Mouse (Mus musculus) ES-E14 (cell line): ENCODE measurements around the gene Rasal1. TPM values are rescaled to one million over a fixed set of nuclear protein-coding genes. Genes with fewer than 3 reads are reported as not detected.

ENCODE experiments used
- DNase-seq: peaks from one replicate; pipeline ENCODE4 v3.0.0-alpha.2; 2013; ENCODE audit warnings: low read depth, low spot score
- H3K27ac ChIP-seq: 2 replicates; pipeline ENCODE4 v1.5.1; 2012; ENCODE audit warnings: low read depth, mild to moderate bottlenecking, low read length, moderate library complexity, mixed read lengths; ENCODE audit not compliant: poor library complexity, insufficient read depth, severe bottlenecking
- H3K36me3 ChIP-seq: 2 replicates; pipeline ENCODE4 v1.6.1; 2012; ENCODE audit warnings: mild to moderate bottlenecking, low read length, moderate library complexity, mixed read lengths; ENCODE audit not compliant: control insufficient read depth, poor library complexity, insufficient read depth, severe bottlenecking
- H3K4me1 ChIP-seq, 2 experiments: fragments of 150-350 bp in 1 of 2; sonication (generic) in 1 of 2; 2 replicates each; pipeline ENCODE4 v1.6.1; 2012; ENCODE audit warnings: low read length in 2 of 2, mild to moderate bottlenecking in 1 of 2, mixed read lengths in 1 of 2; ENCODE audit not compliant: control insufficient read depth in 2 of 2, insufficient read depth in 2 of 2, poor library complexity in 1 of 2
- H3K4me3 ChIP-seq, 2 experiments: fragments of 150-350 bp in 1 of 2; sonication (generic) in 1 of 2; 2 replicates each; pipeline ENCODE4 v1.5.1; 2012; ENCODE audit warnings: low read length in 2 of 2, low read depth in 1 of 2, mild to moderate bottlenecking in 1 of 2, mixed read lengths in 1 of 2; ENCODE audit not compliant: insufficient read depth in 1 of 2, poor library complexity in 1 of 2, severe bottlenecking in 1 of 2
- H3K9ac ChIP-seq: 2 replicates; pipeline ENCODE4 v1.6.1; 2012; ENCODE audit warnings: low read depth, mild to moderate bottlenecking, low read length, mixed read lengths; ENCODE audit not compliant: poor library complexity, insufficient read depth, severe bottlenecking
- H3K9me3 ChIP-seq: fragments of 150-350 bp; sonication (generic); 2 replicates; pipeline ENCODE4 v1.6.1; 2012; ENCODE audit warnings: low read depth, mild to moderate bottlenecking, low read length; ENCODE audit not compliant: control insufficient read depth, insufficient read depth
- CHD2 ChIP-seq: IDR thresholded peaks from 2 replicates; pipeline ENCODE4 v1.6.1; 2014; ENCODE audit warnings: mild to moderate bottlenecking, low read depth, low read length, inconsistent platforms
- HCFC1 ChIP-seq: IDR thresholded peaks from 2 replicates; pipeline ENCODE4 v1.6.1; 2012; ENCODE audit warnings: low read length, inconsistent platforms, borderline replicate concordance; ENCODE audit not compliant: insufficient read depth
- MAFK ChIP-seq: IDR thresholded peaks from 2 replicates; pipeline ENCODE4 v1.6.1; 2014; ENCODE audit warnings: mild to moderate bottlenecking, low read depth, low read length, inconsistent platforms; ENCODE audit not compliant: insufficient read depth
- ZC3H11A ChIP-seq: IDR thresholded peaks from 2 replicates; pipeline ENCODE4 v1.6.1; 2012; ENCODE audit warnings: low read depth, mild to moderate bottlenecking, inconsistent platforms, low read length, borderline replicate concordance
- ZNF384 ChIP-seq: IDR thresholded peaks from 2 replicates; pipeline ENCODE4 v1.6.1; 2012; ENCODE audit warnings: low read depth, low read length, inconsistent platforms
- in situ Hi-C, 2 experiments: fragments of 600-800 bp; cut with MboI; formaldehyde crosslinking; loops; one replicate each; pipeline ENCODE4 v1.15.1; 2025; ENCODE audit warnings: low sequenced_read_pairs in 2 of 2, inconsistent platforms in 1 of 2; ENCODE audit not compliant: unreplicated experiment in 2 of 2
- total RNA-seq: library from RNA; depleted of rRNA; stranded (reverse); fragments of 300-350 nt; gene quantifications from 2 replicates; pipeline ENCODE4 v1.2.3, GENCODE M21; 2012

Gene Rasal1
- total RNA-seq, 1 experiment, result 3.5 TPM

- Histone ChIP-seq H3K4me1 (peaks cover 5 to 14% of the 10 kb centered on the region in 2 experiments), H3K36me3 (peaks cover 3% of the 10 kb centered on the region; the same call in 1 of the 2 replicates), H3K9ac (no peak overlapping the region; the same call in 1 of the 2 replicates), H3K9me3 (no peaks in the 10 kb centered on the region), H3K27ac (no peak overlapping the region), H3K4me3 (peak overlapping the region; percentile 51 to 70)
- TF ChIP-seq ZNF384, result no peak
- TF ChIP-seq MAFK, result no peak
- no peak for TF ChIP-seq ZC3H11A
- TF ChIP-seq HCFC1, result no peak
- DNase-seq, result peak; percentile 64
- in situ Hi-C loops, result no loop called here
Observed at GRCm38 (mm10) chr5:120682982-120683771, 34.6 kb downstream of the Rasal1 start.

DNA sequence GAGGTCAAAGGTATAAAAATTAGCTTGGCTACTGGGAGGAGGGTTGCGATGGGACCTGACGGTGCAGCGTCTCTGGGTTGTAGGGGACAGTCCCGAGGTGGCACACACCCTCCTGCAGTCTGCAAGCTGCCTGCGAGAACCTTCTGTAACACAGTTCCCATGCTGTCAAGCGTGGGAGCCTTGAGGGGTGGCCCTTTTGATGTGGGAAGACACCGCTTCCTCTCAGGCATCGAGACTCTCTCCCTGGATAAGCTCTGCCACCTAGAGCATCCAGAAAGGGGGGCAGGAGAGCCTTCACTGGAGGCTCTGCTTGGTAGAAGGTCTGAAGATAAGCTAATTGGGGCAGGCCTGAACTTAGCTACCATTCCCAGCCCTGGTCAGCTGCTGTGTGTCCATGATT, 37.1 kb downstream of the Rasal1 start:
- Histone ChIP-seq H3K9me3 (no peaks in the 10 kb centered on the region), H3K9ac (no peak overlapping the region), H3K4me3 (no peak overlapping the region), H3K27ac (no peak overlapping the region), H3K4me1 (peaks cover 2 to 28% of the 10 kb centered on the region in 2 experiments; a peak in 3 of 4 replicates), H3K36me3 (peaks cover 3% of the 10 kb centered on the region; the same call in 1 of the 2 replicates)
- no peak for DNase-seq
- no peak for TF ChIP-seq ZNF384
- no peak for TF ChIP-seq HCFC1
- TF ChIP-seq MAFK, result no peak
- no peak for TF ChIP-seq ZC3H11A
- TF ChIP-seq CHD2, result no peak
- in situ Hi-C loops, result no loop called here

DNA sequence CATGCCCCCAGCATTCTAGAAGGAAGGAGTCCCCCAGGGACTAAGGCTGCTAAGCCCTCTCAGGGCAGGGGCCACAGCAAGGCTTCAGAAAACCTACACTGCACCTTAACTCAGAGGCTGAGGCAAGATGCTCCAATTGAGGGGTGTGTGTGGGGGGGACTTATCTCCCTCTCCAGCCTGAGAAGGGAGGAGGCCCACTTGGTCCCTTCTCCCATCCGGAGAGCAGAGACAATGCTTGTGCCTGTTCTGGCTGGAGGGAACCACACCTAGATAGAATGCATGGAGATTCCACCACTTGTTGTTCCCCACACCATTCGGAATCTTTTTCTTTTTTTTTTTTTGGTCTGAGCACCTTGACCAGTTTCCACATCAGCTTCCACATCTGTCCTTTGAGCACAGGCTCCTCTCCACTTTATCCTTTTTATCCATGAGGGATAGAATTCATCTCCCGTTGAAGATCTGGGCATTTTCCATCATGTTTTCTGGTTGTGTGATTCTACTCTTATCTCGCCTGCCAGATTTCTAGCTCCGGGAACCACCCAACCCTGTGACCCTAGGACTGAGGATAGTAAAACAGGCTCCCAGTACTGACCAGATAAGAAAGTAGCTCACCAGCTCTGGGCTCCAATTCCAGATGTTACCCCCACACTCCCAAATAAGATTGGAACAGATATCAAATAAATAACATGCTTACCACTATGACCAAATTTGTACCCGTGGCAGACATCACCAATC, 38.3 kb downstream of the Rasal1 start:
- no peak for TF ChIP-seq ZNF384
- Histone ChIP-seq H3K4me1 (peaks cover 2 to 26% of the 10 kb centered on the region in 2 experiments; a peak in 3 of 4 replicates), H3K27ac (no peak overlapping the region)

GRCm38 (mm10) chr5:120687484-120687851, 38.9 kb downstream of the Rasal1 start:
- in situ Hi-C loops, result no loop called here
- H3K4me3 ChIP-seq, result no peak overlapping the region
- TF ChIP-seq ZNF384 (no peak), ZC3H11A (no peak), CHD2 (no peak), MAFK (no peak), HCFC1 (no peak)
- no peak for DNase-seq
- H3K4me1 ChIP-seq, result peaks cover 2 to 25% of the 10 kb centered on the region in 2 experiments; a peak in 3 of 4 replicates
- H3K9me3 ChIP-seq, result no peaks in the 10 kb centered on the region
- H3K36me3 ChIP-seq, result no peaks in the 10 kb centered on the region
- no peak overlapping the region for H3K9ac ChIP-seq
- H3K27ac ChIP-seq, result no peak overlapping the region

More for the DNA sequence above, 38.3 kb downstream of the Rasal1 start:
- Histone ChIP-seq H3K9me3 (no peaks in the 10 kb centered on the region), H3K9ac (no peak overlapping the region), H3K4me3 (no peak overlapping the region), H3K36me3 (no peaks in the 10 kb centered on the region; the same call in 1 of the 2 replicates)
- in situ Hi-C loops, result no loop called here
- no peak for DNase-seq

- TF ChIP-seq HCFC1 (no peak), ZNF384 (no peak), CHD2 (no peak), MAFK (no peak), ZC3H11A (no peak)
- in situ Hi-C loops, result no loop called here
- Histone ChIP-seq H3K27ac (no peak overlapping the region), H3K36me3 (no peaks in the 10 kb centered on the region), H3K4me3 (no peak overlapping the region), H3K4me1 (peaks cover 2 to 25% of the 10 kb centered on the region in 2 experiments; a peak in 3 of 4 replicates), H3K9me3 (no peaks in the 10 kb centered on the region), H3K9ac (no peak overlapping the region)
- DNase-seq, result no peak
Observed at GRCm38 (mm10) chr5:120687897-120688296, 39.3 kb downstream of the Rasal1 start.
